Mouse (Mus musculus): ENCODE data around the gene Rassf7.

The Rassf7 gene

DNA sequence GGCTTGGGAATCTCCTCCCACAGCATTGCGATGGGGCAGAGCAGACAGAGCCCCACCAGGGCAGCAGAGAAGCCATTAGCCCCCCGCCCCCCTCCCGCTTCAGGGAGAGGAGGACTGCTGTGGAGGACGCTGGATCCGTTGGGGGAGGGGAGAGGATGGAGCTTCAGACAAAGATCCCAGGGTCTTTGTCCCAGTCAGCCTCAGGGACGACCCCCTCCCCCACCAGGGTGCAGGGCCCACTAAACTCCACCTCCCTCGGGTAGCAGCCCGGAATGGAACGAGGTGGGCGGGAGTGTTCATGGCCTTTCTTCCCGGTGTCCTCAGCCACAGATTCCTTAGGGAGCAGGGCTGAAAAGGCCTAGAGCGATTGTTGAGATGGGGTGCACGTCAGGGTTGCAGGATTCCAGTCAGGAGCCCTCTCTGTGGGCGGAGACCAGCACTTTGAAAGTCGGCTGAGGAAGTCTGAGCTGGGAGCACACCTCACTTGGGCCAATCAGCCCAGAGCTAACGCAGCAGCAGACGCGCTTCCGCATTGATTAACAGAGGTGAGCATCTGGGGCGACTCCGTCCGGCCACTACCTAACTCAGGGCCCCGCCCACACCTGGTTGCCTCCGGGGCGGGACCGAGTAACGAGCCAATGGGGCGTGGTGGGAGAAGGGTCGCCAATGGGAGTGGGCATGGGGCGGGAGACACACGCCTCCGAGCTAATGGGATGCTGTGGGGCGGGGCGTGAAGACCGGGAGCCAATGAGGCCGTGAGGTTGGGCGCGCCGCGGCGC lies at the start of gene Rassf7:
TSS of gene Rassf7 (plus strand) at position 760 of the 779 bp plus-strand sequence.
- peak; percentile 72 for DNase-seq (ENCODE audit: low read depth, low spot score)

DNA sequence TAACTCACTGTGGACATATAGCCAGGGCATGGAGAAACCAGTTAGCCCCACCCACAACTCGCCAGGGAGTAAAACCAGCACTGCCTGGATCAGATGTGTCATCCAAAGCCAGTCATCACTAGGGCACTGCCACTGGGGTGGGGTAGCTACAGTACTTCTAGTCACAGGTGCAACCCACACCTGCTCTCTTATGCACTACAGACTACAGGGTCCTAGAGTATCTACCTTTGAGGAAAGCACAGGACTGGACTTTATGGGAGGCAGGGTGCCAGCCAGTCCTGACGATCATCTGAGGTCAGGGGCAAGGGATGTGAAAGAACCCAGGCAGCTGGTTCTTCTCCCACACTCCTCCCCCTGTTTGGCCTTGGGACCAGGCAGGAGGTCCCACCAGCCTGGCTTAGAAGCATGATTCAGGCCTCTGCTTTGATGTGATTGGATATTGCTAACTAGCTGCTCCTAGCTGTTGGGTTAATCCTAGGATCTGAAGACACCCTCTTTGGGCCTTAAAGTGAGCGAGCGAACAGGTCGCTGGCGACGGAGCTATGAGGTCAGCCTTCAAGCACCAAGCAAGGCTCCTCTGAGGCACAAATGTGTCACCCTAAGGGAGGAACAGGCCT lies 47.7 kb upstream of the Rassf7 start:
- no peak for DNase-seq (ENCODE audit: low read depth, low spot score)

DNA sequence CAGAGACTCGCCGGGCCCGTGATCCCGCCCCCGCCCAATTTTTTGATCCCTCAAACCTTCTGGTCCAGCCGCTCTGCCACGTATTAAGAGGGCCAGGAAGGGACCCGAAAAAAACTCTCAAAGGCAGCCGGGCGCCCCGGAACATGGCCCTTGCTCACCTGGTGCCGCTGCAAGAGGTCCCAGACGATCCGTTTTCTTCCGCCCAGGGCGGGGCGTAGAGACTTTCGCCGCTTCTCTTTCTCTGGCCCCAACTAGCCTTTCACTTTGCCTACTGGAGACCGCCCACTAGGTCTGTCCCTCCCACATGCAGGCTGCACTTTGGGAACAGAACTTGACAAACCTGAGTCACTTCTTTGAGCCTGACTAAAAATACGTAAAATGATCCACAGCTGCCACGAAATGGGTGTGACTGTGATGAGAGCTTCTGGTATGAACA lies 47.1 kb upstream of the Rassf7 start:
- peak; percentile 58 for DNase-seq (ENCODE audit: low read depth, low spot score)

DNA sequence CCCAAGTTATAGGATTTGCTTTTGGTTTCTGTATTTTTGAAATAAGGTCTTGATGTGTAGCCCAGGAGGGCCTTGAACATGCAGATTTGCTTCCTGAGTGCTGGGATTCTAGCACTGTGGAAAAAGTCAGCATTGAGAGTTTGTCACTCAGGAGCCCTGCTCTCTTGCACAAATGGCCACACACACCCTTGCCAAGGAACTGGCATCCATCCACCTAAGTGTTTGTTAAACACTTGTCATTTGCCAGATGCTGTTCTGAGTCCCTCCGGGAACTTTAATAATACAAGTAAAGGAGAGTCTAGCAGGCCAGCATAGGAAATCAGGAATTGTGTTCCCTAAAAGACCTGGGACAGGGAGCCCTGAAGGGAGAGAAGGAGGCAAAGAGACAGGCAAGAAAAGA lies 46.4 kb upstream of the Rassf7 start:
- no peak for DNase-seq (ENCODE audit: low read depth, low spot score)

DNA sequence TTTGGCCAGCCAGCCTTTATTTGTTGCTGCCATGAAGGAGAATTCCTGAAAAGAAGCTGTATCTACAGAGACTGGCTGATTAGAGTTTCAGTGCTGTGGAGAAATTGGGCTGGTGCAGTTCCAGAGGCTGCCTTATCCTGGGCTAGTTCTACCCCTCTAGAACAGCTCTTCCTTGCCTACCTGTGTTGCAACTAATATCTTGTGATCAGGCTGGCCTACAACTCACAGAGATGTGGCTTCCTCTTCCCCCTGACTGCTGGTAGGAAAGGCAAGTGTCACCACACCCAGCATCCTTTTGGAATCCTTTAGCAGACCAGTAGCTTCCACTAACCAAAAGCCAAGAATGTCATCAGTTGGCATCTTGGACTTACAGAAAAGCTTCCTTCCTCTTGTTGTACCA lies 45.8 kb upstream of the Rassf7 start:
- no peak for DNase-seq (ENCODE audit: low read depth, low spot score)

DNA sequence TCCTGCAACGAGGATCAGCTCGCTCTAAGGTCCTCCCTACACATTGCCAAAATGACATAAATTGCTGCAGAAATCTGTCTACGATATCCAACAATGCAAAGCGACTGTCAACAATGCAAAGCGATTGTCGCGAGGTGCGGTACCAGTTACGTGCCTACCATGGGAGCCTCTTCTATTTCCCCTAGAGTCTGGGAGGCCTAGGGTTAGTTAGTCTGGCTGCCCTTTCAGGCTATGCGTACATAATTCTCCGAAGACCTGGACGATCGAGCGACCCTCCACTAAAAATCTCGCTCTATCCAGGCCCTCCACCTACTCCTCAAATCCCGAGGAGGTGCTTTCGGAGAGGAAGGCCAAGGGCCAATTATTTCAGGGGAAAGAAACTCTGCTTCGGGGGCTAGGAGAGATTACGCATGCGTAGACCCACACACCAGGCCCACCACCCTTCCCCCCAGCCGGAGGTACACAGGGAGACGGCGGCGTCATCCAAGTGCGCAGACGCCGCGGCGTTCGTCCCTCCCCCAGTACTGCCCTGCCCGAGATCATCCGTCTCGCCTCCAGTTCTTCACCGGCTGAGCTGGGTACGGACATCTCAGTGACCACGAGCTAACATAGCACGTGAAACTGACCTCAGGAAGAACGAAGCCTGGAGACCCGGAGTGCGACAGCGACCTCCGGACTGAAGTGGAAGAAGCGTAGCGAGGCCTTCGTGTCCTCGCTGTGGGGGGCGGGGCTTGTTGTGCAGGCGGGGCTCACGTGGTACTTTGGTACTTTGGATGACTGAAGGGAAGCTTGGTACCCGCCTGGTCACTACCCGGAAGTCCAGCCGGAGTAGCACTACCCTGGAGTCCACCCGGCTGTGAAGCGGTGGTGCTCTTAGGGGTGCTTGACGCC lies 43.3 kb upstream of the Rassf7 start, which contains the start of gene Rnh1:
TSS of gene Rnh1 (minus strand) at position 742 of the 891 bp plus-strand sequence.
- DNase-seq (ENCODE audit: low read depth, low spot score), result peak; percentile 89

DNA sequence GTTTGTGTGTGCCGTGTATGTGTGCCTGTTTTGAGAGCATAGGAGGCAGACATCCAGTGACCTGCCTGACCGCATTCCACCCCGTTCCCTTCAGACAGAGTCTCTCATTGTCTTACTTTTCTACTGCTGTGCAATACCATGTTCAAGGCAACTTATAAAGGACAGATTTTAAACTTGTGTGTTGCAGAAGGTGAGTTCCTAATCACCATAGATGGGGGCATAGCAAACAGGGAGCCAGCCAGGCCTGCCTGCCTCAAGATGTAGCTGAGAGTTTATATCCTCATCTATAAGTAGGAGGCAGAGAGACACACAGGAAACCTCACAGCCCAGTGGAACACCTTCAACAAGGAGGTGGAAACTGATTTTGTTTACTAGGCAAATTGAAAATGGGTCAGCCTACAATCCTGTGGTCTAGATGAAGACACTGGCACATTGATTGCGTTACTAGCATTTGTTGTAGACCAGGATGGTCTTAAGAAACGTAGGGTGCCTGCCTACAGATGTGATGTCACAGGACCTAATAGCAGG lies 42.3 kb upstream of the Rassf7 start:
- no peak for DNase-seq (ENCODE audit: low read depth, low spot score)

DNA sequence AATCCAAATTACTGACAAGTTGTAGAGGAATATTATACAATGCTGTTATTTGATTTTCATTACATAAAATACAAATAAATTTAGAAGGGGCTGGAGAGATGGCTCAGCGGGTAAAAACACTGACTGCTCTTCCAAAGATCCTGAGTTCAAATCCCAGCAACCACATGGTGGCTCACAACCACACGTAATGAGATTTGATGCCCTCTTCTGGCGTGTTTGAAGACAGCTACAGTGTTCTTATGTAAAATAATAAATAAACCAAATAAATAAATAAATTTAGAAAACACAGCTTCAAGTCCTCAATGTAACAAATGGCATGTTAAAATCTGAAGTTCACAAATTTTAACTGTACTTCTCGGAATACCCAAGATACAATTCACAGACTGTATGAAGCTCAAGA lies 40.6 kb upstream of the Rassf7 start:
- no peak for DNase-seq (ENCODE audit: low read depth, low spot score)

DNA sequence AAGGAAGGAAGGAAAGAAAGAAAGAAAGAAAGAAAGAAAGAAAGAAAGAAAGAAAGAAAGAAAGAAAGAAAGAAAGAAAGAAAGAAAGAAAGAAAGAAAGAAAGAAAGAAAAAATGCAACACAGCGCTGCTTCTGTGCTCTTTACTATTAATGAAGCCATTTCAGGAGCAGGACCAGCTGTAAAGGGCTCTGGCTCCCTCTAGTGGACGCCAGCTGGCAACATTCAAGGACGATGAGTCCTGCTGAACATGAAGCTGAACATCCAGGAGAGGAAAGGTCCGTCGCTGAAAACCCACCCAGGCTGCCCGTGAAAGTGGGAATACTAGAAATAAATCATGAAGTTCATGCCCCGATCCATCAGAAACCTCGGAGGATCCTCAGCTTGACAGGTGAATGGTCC lies 39.5 kb upstream of the Rassf7 start:
- DNase-seq (ENCODE audit: low read depth, low spot score), result peak; percentile 84

DNA sequence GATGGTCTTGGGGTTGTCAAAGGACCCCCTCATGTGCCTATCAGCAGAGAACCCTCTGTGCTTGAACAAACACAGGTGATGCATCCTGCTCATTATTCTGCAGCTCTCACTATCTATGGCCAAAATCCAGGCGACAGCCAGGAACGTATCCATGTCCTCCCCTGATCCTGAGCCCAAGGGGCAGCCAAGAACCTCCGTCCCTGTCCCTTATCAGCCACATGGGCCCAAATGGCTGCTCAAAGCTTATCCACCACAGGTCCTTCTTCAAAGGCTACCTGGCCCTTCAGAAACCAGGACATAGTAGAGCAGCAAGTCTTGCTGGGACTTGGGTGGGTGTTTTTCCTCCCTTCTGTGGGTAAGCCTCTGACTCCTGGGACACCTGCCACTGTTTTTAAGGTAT lies 27.5 kb upstream of the Rassf7 start:
- no peak for DNase-seq (ENCODE audit: low read depth, low spot score)

DNA sequence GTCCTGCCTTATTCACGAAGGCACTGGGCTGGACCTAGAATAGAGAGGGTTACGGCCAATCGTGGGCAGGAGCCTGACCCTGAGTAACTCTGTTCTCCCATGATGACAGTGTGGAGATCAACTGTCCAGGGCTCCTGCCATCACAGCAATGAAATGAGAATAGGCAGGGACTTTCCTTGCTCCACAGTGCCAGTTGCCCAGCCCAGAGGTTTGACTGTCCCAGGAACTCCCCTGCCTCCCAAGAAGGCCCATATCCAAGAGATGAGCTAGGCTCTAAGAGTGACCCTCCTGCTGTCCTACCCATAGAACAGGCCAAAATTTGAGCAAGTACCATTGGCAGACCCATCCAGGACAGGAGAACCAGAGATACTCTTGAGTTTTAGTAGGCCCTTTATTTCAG lies 26.9 kb upstream of the Rassf7 start:
- no peak for DNase-seq (ENCODE audit: low read depth, low spot score)

DNA sequence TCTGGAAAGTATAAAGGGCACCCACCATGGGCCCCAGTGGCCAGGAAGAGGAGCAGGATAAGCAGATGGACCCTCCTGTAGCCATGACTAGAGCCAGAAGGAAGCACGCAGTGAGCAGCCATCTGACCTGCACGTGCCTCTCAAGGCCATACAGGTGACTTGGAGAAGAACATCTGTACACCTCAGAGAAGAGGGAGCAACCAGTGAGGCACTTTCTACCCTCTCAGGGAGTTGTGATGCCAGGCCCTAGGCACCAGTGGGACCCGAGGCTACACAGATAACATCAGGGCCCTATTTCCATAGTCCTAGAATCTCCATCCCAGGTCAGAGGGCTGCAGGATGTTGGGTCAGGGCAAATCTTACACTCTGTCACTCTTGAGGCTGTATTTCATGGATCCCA lies 25.4 kb upstream of the Rassf7 start:
- DNase-seq (ENCODE audit: low read depth, low spot score), result no peak

DNA sequence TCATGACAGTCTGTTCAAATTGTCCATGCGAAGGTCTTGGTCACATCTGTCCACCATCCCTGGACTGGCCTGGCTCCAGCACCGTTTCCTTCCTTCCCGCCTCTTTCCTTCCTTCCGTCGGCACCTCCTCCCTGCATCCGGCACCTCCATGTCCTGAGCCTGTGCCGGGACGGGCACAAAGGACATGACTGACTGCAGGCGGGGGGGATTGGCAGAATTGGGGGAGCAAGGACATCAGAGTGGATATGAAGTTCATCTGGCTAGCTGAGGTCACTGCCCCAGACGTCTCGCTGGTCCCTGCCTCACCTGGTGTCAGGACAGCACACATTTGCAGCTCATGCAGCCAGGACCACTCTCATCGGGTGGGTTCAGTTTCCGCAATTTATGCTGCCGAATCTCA lies 24.6 kb upstream of the Rassf7 start:
- no peak for DNase-seq (ENCODE audit: low read depth, low spot score)

DNA sequence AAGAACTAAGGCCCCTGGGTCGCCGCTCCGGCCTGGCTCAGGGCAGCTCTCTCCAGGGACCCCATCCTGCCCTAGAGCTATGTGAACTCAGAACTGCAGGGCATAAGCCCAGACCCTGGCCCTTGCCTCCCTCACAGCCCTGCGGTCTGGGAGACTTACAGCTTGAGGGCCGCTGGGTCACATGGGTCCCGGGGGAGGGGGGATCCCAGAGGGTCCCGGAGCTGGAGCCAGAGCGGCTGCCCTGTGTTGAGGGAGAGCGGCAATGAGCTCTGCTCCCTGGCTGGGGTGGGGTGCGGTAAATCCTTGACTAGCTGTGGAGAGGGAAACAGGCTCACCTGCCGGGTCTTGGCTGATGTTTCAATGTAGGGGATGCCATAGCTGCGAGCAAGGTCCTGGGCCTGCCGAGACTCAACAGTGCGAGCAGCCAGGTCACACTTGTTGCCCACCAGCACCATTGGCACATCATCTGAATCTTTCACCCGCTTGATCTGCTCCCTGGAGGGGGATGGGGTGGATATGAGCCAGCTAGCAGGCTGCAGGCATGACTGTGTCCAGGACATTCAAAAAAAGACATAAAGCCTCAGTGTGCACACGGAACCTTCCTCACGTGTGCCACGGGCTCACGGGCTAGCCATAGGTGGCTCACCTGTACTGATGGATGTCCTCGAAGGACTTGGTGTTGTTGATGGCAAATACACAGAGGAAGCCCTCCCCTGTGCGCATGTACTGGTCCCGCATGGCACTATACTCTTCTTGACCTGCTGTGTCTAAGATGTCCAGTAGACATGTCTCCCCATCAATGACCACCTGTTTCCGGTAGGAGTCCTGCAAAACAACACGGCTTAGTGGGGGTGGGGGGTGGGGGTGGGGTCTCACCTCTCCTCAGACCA lies 23.6 kb upstream of the Rassf7 start:
- DNase-seq (ENCODE audit: low read depth, low spot score), result no peak

DNA sequence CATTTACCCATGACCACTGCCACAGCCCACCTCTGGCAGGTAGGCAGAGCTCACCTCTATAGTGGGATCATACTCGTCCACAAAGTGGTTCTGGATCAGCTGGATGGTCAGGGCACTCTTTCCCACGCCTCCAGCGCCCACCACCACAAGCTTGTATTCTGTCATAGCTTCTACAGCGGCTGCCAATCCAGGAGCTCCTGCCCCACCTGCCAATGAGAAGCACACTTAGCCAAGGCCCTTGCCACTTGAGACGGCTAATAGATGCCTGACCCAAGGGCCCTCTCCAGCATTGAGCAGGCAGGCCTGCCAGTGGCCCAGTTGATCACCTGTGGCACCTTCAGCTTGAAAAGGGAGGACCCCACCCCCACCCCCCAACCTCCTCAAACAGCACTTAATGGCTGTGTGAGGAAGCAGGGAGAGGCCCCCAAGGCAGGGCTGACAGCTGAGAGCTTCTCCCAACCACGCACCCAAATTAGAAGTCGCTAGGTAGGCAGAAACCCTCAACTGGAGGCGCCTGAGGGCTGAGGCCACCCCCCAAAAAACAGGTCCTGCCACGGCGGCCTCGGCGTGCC lies 22.8 kb upstream of the Rassf7 start:
- DNase-seq (ENCODE audit: low read depth, low spot score), result peak; percentile 36

DNA sequence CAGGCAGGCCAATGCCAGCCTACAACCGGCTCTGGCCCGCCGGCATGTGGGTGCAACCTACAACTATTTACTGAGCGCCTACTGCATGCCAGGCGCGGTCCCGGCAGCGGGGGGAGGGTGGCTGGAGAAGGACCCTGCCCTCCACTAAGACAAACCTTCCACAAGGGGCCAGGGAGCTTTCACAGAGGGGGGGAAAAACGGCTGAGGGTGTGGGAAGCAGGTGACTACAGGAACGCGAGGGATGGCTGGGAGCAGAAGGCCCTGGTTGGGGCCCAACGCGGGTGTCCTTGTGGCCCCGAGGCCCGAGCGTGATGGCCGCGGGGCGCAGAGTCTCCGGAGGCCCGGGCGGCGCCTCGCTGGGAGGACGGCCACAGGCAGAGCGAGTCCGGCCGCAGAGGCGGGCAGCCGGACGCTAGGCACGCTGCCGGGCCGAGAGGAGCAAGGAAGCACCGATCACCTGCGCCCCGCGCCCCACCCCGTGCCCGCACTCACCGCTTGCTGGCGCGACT lies 22.3 kb upstream of the Rassf7 start:
- DNase-seq (ENCODE audit: low read depth, low spot score), result peak; percentile 16

DNA sequence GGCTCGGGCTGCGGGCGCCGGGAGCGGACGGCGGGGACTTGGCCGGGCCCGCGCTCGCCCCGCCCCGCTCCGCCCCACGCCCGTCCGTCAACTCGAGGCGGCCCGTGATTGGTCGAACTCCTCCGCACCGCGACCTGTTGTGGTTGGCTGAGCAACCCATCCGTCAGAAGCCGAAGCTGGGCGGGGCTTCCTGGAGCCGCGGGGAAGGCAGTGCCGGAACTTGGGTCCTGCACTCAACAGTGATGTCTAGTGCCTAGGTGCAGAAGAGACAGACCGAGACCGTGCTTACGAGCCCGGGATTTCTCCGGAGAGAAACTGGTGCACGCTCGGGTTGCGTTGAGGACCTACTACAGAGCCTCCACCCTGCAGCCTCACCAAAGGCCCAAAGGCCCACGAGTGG lies 21.7 kb upstream of the Rassf7 start, which contains the start of the genes Hras and Lrrc56:
TSS of gene Hras (minus strand) at position 58 of the 400 bp plus-strand sequence.
TSS of gene Lrrc56 (plus strand) at position 210 of the 400 bp plus-strand sequence.
- peak; percentile 96 for DNase-seq (ENCODE audit: low read depth, low spot score)

DNA sequence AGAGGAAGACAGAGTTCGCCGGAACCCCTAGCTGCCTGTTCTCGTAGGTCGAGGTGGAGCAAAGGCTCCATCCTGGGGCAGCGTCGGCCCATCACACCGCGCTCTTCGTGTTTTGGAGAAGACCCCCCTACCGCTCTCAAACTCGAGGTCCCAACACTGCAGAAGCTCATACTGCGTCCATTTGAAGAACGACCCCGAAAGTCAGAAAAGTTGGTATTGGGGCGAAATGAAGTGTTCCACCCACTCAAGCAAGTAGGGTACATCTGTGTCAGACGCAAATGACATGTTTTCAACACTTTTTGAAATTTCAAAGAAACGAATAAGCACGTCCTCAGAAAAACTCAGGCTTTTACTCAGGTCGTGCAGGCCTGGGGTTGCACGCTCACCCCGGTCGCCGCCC lies 21.3 kb upstream of the Rassf7 start:
- no peak for DNase-seq (ENCODE audit: low read depth, low spot score)

DNA sequence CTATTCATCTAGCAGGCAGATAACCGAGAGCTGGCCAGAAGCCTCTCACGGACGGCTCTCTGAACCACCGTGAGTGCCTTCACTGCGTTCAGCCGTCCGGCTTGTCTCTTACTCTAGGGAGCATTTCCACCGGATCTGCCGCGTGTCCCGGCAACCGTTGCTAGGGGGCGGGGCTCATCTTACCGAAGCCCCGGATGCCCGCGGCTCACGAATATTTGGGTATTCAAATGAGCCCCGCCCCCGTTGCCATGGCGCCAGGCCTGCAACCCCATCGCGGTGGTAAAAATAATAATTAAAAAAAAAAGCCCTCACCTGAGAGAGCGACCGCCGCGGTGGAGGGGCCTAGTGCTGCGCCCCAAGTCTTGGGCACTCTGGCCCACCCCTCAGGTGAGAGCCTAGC lies 20.8 kb upstream of the Rassf7 start:
- DNase-seq (ENCODE audit: low read depth, low spot score), result peak; percentile 60

DNA sequence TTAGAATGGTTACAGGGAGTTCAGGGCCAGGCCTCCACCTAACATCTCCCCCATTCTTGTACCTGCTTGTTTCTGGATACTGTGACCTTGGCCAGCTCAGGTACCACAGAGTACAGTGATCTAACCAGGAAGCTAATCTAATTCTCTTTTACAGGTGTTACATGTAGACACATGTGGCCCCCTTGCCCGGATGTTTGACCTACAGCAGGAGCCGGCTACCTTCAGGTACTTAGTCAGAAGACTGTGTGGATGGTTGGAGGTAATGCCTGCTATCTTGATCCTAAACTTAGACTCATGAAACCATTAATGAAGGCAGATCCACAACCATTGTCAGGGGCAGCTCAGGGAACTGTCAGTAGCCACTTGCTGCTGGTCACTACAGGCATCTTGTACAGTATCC lies 19.9 kb upstream of the Rassf7 start:
- DNase-seq (ENCODE audit: low read depth, low spot score), result no peak

All from skeletal muscle tissue, adult 2 months (tissue).